Mouse (Mus musculus): ENCODE measurements around the gene Foxn3. TPM values are rescaled to one million over a fixed set of nuclear protein-coding genes. Genes with fewer than 3 reads are reported as not detected.
A peak's percentile ranks its signal among the peaks of the same experiment; 100 is the strongest.

Foxn3 gene
- 21.5 and 28.9 TPM in 2 replicates for polyA plus RNA-seq (2012; ENCODE audit: insufficient read depth, insufficient read length, missing spikeins)

GRCm38 (mm10) chr12:99563219-99564059 is at the start of gene Foxn3:
TSS of gene Foxn3 (minus strand) at chr12:99563582.
- H3K4me3 ChIP-seq (ENCODE audit: insufficient read depth, low read depth, low read length), result peak within 1 kb of the TSS; percentile 98
- peaks cover 16% of the 10 kb centered on the region for H3K4me1 ChIP-seq (ENCODE audit: control insufficient read depth, insufficient read depth, insufficient read length, low read length)
- H3K27ac ChIP-seq (replicated peaks; ENCODE audit: low read depth, low read length), result peak within 1 kb of the TSS; percentile 78

- no peak overlapping the region for H3K27ac ChIP-seq (replicated peaks; ENCODE audit: low read depth, low read length)
- H3K4me1 ChIP-seq (ENCODE audit: control insufficient read depth, insufficient read depth, insufficient read length, low read length), result no peaks in the 10 kb centered on the region; the same call in 1 of the 2 replicates
- H3K4me3 ChIP-seq (ENCODE audit: insufficient read depth, low read depth, low read length), result no peak overlapping the region
Observed at GRCm38 (mm10) chr12:99612181-99612871, 48.9 kb upstream of the Foxn3 start.

GRCm38 (mm10) chr12:99610868-99611267 is 47.5 kb upstream of the Foxn3 start:
- Histone ChIP-seq H3K4me1 (ENCODE audit: control insufficient read depth, insufficient read depth, insufficient read length, low read length) (no peaks in the 10 kb centered on the region; the same call in 1 of the 2 replicates), H3K27ac (replicated peaks; ENCODE audit: low read depth, low read length) (no peak overlapping the region), H3K4me3 (ENCODE audit: insufficient read depth, low read depth, low read length) (no peak overlapping the region)

GRCm38 (mm10) chr12:99610069-99610815 is 46.9 kb upstream of the Foxn3 start:
- H3K27ac ChIP-seq (replicated peaks; ENCODE audit: low read depth, low read length), result no peak overlapping the region
- H3K4me3 ChIP-seq (ENCODE audit: insufficient read depth, low read depth, low read length), result no peak overlapping the region
- H3K4me1 ChIP-seq (ENCODE audit: control insufficient read depth, insufficient read depth, insufficient read length, low read length), result no peaks in the 10 kb centered on the region; the same call in 1 of the 2 replicates

GRCm38 (mm10) chr12:99609643-99610042 is 46.3 kb upstream of the Foxn3 start:
- Histone ChIP-seq H3K27ac (replicated peaks; ENCODE audit: low read depth, low read length) (no peak overlapping the region), H3K4me1 (ENCODE audit: control insufficient read depth, insufficient read depth, insufficient read length, low read length) (no peaks in the 10 kb centered on the region; the same call in 1 of the 2 replicates)

GRCm38 (mm10) chr12:99608279-99608955 is 45.0 kb upstream of the Foxn3 start:
- no peak overlapping the region for H3K27ac ChIP-seq (replicated peaks; ENCODE audit: low read depth, low read length)

More at GRCm38 (mm10) chr12:99609643-99610042, 46.3 kb upstream of the Foxn3 start:
- no peak overlapping the region for H3K4me3 ChIP-seq (ENCODE audit: insufficient read depth, low read depth, low read length)

GRCm38 (mm10) chr12:99603381-99603780 is 40.0 kb upstream of the Foxn3 start:
- H3K4me1 ChIP-seq (ENCODE audit: control insufficient read depth, insufficient read depth, insufficient read length, low read length), result no peaks in the 10 kb centered on the region; the same call in 1 of the 2 replicates
- no peak overlapping the region for H3K4me3 ChIP-seq (ENCODE audit: insufficient read depth, low read depth, low read length)
- no peak overlapping the region for H3K27ac ChIP-seq (replicated peaks; ENCODE audit: low read depth, low read length)

More at GRCm38 (mm10) chr12:99608279-99608955, 45.0 kb upstream of the Foxn3 start:
- Histone ChIP-seq H3K4me3 (ENCODE audit: insufficient read depth, low read depth, low read length) (no peak overlapping the region), H3K4me1 (ENCODE audit: control insufficient read depth, insufficient read depth, insufficient read length, low read length) (no peaks in the 10 kb centered on the region; the same call in 1 of the 2 replicates)

GRCm38 (mm10) chr12:99601841-99602240 is 38.5 kb upstream of the Foxn3 start:
- no peaks in the 10 kb centered on the region; the same call in 1 of the 2 replicates for H3K4me1 ChIP-seq (ENCODE audit: control insufficient read depth, insufficient read depth, insufficient read length, low read length)
- no peak overlapping the region for H3K4me3 ChIP-seq (ENCODE audit: insufficient read depth, low read depth, low read length)
- no peak overlapping the region for H3K27ac ChIP-seq (replicated peaks; ENCODE audit: low read depth, low read length)

GRCm38 (mm10) chr12:99601392-99601791 is 38.0 kb upstream of the Foxn3 start:
- H3K4me3 ChIP-seq (ENCODE audit: insufficient read depth, low read depth, low read length), result no peak overlapping the region
- H3K27ac ChIP-seq (replicated peaks; ENCODE audit: low read depth, low read length), result no peak overlapping the region

GRCm38 (mm10) chr12:99599606-99600005 is 36.2 kb upstream of the Foxn3 start:
- Histone ChIP-seq H3K4me3 (ENCODE audit: insufficient read depth, low read depth, low read length) (no peak overlapping the region), H3K27ac (replicated peaks; ENCODE audit: low read depth, low read length) (no peak overlapping the region), H3K4me1 (ENCODE audit: control insufficient read depth, insufficient read depth, insufficient read length, low read length) (no peaks in the 10 kb centered on the region; the same call in 1 of the 2 replicates)

More at GRCm38 (mm10) chr12:99601392-99601791, 38.0 kb upstream of the Foxn3 start:
- no peaks in the 10 kb centered on the region; the same call in 1 of the 2 replicates for H3K4me1 ChIP-seq (ENCODE audit: control insufficient read depth, insufficient read depth, insufficient read length, low read length)

- no peaks in the 10 kb centered on the region; the same call in 1 of the 2 replicates for H3K4me1 ChIP-seq (ENCODE audit: control insufficient read depth, insufficient read depth, insufficient read length, low read length)
- H3K27ac ChIP-seq (replicated peaks; ENCODE audit: low read depth, low read length), result no peak overlapping the region
- no peak overlapping the region for H3K4me3 ChIP-seq (ENCODE audit: insufficient read depth, low read depth, low read length)
Observed at GRCm38 (mm10) chr12:99596397-99596796, 33.0 kb upstream of the Foxn3 start.

GRCm38 (mm10) chr12:99587338-99587737 is 24.0 kb upstream of the Foxn3 start:
- H3K27ac ChIP-seq (replicated peaks; ENCODE audit: low read depth, low read length), result no peak overlapping the region
- H3K4me1 ChIP-seq (ENCODE audit: control insufficient read depth, insufficient read depth, insufficient read length, low read length), result no peaks in the 10 kb centered on the region
- no peak overlapping the region for H3K4me3 ChIP-seq (ENCODE audit: insufficient read depth, low read depth, low read length)

GRCm38 (mm10) chr12:99579989-99580388 is 16.6 kb upstream of the Foxn3 start:
- Histone ChIP-seq H3K4me3 (ENCODE audit: insufficient read depth, low read depth, low read length) (no peak overlapping the region), H3K27ac (replicated peaks; ENCODE audit: low read depth, low read length) (no peak overlapping the region), H3K4me1 (ENCODE audit: control insufficient read depth, insufficient read depth, insufficient read length, low read length) (no peaks in the 10 kb centered on the region)

GRCm38 (mm10) chr12:99576682-99577081 is 13.3 kb upstream of the Foxn3 start:
- no peak overlapping the region for H3K27ac ChIP-seq (replicated peaks; ENCODE audit: low read depth, low read length)
- H3K4me3 ChIP-seq (ENCODE audit: insufficient read depth, low read depth, low read length), result no peak overlapping the region
- H3K4me1 ChIP-seq (ENCODE audit: control insufficient read depth, insufficient read depth, insufficient read length, low read length), result no peaks in the 10 kb centered on the region

All from brown adipose tissue, adult 24 weeks (tissue).